ENCODE assay signal across 26 mouse cellular contexts in the genomic region with DNA sequence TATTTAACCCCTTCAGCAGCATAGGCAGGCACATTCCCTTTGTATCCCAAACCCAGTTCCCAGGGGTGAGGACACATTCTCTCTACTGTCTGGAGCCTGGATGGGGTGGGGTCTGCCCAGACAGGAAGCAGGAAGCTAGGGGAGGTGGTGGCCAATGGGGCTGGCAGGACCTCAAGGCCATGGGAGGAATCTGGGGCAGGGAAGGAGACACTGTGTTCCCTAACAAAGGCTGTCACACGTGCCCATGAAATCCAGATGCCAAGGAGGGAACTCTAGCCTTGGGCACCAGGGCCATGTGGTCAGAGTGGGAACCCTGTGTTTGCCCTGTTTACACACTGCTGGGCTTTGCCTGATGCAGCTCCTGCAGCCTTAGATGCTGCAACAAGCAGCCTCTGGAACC. TPM values are rescaled to one million over a fixed set of nuclear protein-coding genes. Genes with fewer than 3 reads are reported as not detected.
DNase-seq lines count a peak whose midpoint lies in the region; TF ChIP-seq lines count a peak whose summit lies in the region.
"Had no signal": no experiment of that assay in that cellular context is flagged by ENCODE, and none has a peak within 500 bp of the region (broad histone marks: within the 10 kb centered on the region; RNA-seq: fewer than 3 reads in every experiment).

No protein-coding gene starts in this region.

- H3K4me3 ChIP-seq in lung, adult 2 months (replicated peaks; ENCODE audit: extremely low read depth, low read depth, low read length): no peak overlapping the region
- no peak overlapping the region; the same call in 1 of the 2 replicates for H3K4me3 ChIP-seq in left cerebral cortex, adult 2 months
- H3K4me3 ChIP-seq: embryonic facial prominence, embryonic 12.5 days; heart, embryonic 12.5 days; limb, embryonic 15.5 days; liver, embryonic 15.5 days; midbrain, embryonic 12.5 days had no signal

- intact Hi-C loops in left cerebral cortex, adult 2 months (cut with DNase I): loop anchor here (5.0 kb wide), 1 partner anchor 207 kb away; no protein-coding TSS in a partner anchor

- TF ChIP-seq POLR2A in lung, adult 2 months (IDR thresholded peaks at IDR 0.05; ENCODE audit: borderline replicate concordance, extremely low read depth, low read depth, low read length): no peak

- WGBS in lung, adult 2 months: 35% methylated on average over 1 of the region's 1 CpGs

- H3K4me1 ChIP-seq in lung, adult 2 months (ENCODE audit: control insufficient read depth, insufficient read depth, low read length): no peaks in the 10 kb centered on the region

- H3K27ac ChIP-seq in left cerebral cortex, adult 2 months: no peak overlapping the region; the same call in 1 of the 2 replicates
- H3K27ac ChIP-seq: embryonic facial prominence, embryonic 12.5 days; limb, embryonic 15.5 days; liver, embryonic 15.5 days; midbrain, embryonic 12.5 days had no signal

- DNase-seq in adrenal gland, postnatal 10 days: peak; percentile 51
- DNase-seq in adrenal gland, adult 8-10 months: no peak
- DNase-seq in lung, adult 18-20 months: peak; percentile 41 to 67
- DNase-seq in lung, adult 2 months: no peak
- peak; percentile 34 for DNase-seq in Muller cell, postnatal 12 days (ENCODE audit: inconsistent ontology term)
- DNase-seq in lung, postnatal 25 days (ENCODE audit: low spot score): peak; percentile 62
- no peak for DNase-seq in gastrocnemius, postnatal 4 days (ENCODE audit: low spot score in 2 of 2)
- no peak for DNase-seq in left cerebral cortex, adult 2 months (ENCODE audit: extremely low spot score in 1 of 2, low spot score in 2 of 2)
- DNase-seq: cerebellum, adult 9-11 months; forebrain, postnatal 0 days; heart, adult 11 months; kidney, adult 18-20 months; kidney, postnatal 10 days; layer of hippocampus, postnatal 36 days; right cerebral cortex, postnatal 14 days had no signal

- TF ChIP-seq CTCF in lung, adult 2 months (IDR thresholded peaks at IDR 0.05; ENCODE audit: insufficient read depth, low read length): no peak
- TF ChIP-seq CTCF in left cerebral cortex, adult 2 months (IDR thresholded peaks at IDR 0.05): no peak

RNA-seq across cellular contexts. Expression of a gene that starts 1.8 kb away (rescaled TPM):
- 10 to 100 TPM; 11.3 to 11.4 TPM for total RNA-seq in adrenal gland, postnatal 10 days (2021)
- total RNA-seq in adrenal gland, adult 8-10 months (2022): 10 to 100 TPM; 18.8 to 22.1 (median 20.7) TPM
- polyA plus RNA-seq in lung, adult 2 months (2012; rRNA removed): 18.8 and 25.1 TPM in 2 replicates
- total RNA-seq in gastrocnemius, postnatal 4 days (2021): under 1 TPM; 0.12 to 0.13 TPM
- 1 to 10 TPM; 6.9 to 8.8 TPM for total RNA-seq in left cerebral cortex, adult 2 months (2021)
- total RNA-seq: neutrophil, adult 5-6 weeks had no signal
- polyA plus RNA-seq: activated CD4-positive, CD25-positive, alpha-beta regulatory T cell, adult 4 months; CD4-positive, CD25-positive, alpha-beta regulatory T cell, adult 4 months; liver, embryonic 15.5 days had no signal

RNA-seq across cellular contexts. Expression of a gene that starts 43.1 kb away (rescaled TPM):
- total RNA-seq in adrenal gland, postnatal 10 days (2021): under 1 TPM; 0.27 to 0.39 TPM
- total RNA-seq in adrenal gland, adult 8-10 months (2022): under 1 TPM; 0.09 to 0.13 (median 0.11) TPM
- polyA plus RNA-seq in lung, adult 2 months (2012; rRNA removed): 0.02 and 0.06 TPM in 2 replicates
- total RNA-seq in gastrocnemius, postnatal 4 days (2021): under 1 TPM in 1 of 2 experiments, not detected in 1; 0.05 TPM
- 10 to 100 TPM in 1 of 2 experiments, 1 to 10 TPM in 1; 7.9 to 11.4 TPM for total RNA-seq in left cerebral cortex, adult 2 months (2021)
- total RNA-seq: gastrocnemius, adult 8-10 months; heart, postnatal 25 days; neutrophil, adult 5-6 weeks had no signal
- polyA plus RNA-seq: activated CD4-positive, CD25-positive, alpha-beta regulatory T cell, adult 4 months; liver, embryonic 15.5 days; stomach, embryonic 14.5 days had no signal

Comparison
In these comparisons a context has a peak if more than half of its experiments do, and no peak if none do; other contexts are left out.
1. DNase-seq: peak in adrenal gland, postnatal 10 days (single experiment), lung, adult 18-20 months (2 of 2), Muller cell, postnatal 12 days (single experiment) and lung, postnatal 25 days (single experiment); none in adrenal gland, adult 8-10 months (single experiment), lung, adult 2 months (single experiment), gastrocnemius, postnatal 4 days (0 of 2) and left cerebral cortex, adult 2 months (0 of 2).
2. RNA of a gene that starts 1.8 kb away (total RNA-seq): 18.8 to 22.1 TPM in adrenal gland, adult 8-10 months, 11.3 to 11.4 TPM in adrenal gland, postnatal 10 days and 6.9 to 8.8 TPM in left cerebral cortex, adult 2 months; 0.12 to 0.13 TPM in gastrocnemius, postnatal 4 days; every median in the first group is over 4 times any median in the second.
3. RNA of a gene that starts 43.1 kb away (total RNA-seq): 7.9 to 11.4 TPM in left cerebral cortex, adult 2 months; 0.27 to 0.39 TPM in adrenal gland, postnatal 10 days, 0.09 to 0.13 TPM in adrenal gland, adult 8-10 months and 0.05 TPM in gastrocnemius, postnatal 4 days; every median in the first group is over 4 times any median in the second.